Mouse (Mus musculus) stomach, postnatal 0 days (tissue): Measurements from ENCODE around the gene Nmral1. TPM values are rescaled to one million over a fixed set of nuclear protein-coding genes. Genes with fewer than 3 reads are reported as not detected.
A peak's percentile ranks its signal among the peaks of the same experiment; 100 is the strongest.
"Not testable (repeated sequence)": the region's sequence is repeated elsewhere in the genome, so short reads cannot be mapped to it uniquely, and the experiment has no call there.

ENCODE experiments used
- ATAC-seq: fragments of 200-750 bp; cut with Nextera tagmentation; 2 replicates; pipeline ENCODE4 v1.8.0; 2017; ENCODE audit not compliant: low FRiP score, low TSS enrichment
- DNase-seq: peaks from one replicate; pipeline ENCODE4 v3.0.0-alpha.2; 2016; ENCODE audit warnings: low spot score
- H3K27ac ChIP-seq: fragments of 300-500 bp; sonication (generic); replicated peaks from 2 replicates; pipeline ENCODE4 v1.5.1; 2014; ENCODE audit warnings: mild to moderate bottlenecking, control low read depth
- H3K27me3 ChIP-seq: fragments of 300-500 bp; sonication (generic); 2 replicates; pipeline ENCODE4 v1.6.1; 2014; ENCODE audit warnings: low read length; ENCODE audit not compliant: control insufficient read depth, insufficient read depth
- H3K36me3 ChIP-seq: fragments of 300-500 bp; sonication (generic); 2 replicates; pipeline ENCODE4 v1.6.1; 2014; ENCODE audit warnings: low read length, mixed read lengths; ENCODE audit not compliant: control insufficient read depth, insufficient read depth
- H3K4me1 ChIP-seq: fragments of 300-500 bp; sonication (generic); replicated peaks from 2 replicates; pipeline ENCODE4 v1.6.1; 2014; ENCODE audit warnings: antibody characterized with exemption; ENCODE audit not compliant: control insufficient read depth, insufficient read depth
- H3K4me2 ChIP-seq: fragments of 300-500 bp; sonication (generic); replicated peaks from 2 replicates; pipeline ENCODE4 v1.6.1; 2014; ENCODE audit warnings: low read depth, mild to moderate bottlenecking, control low read depth, moderate library complexity
- H3K4me3 ChIP-seq: fragments of 300-500 bp; sonication (generic); 2 replicates; pipeline ENCODE4 v1.5.1; 2014; ENCODE audit warnings: low read depth, low read length, control low read depth
- H3K9ac ChIP-seq: fragments of 300-500 bp; sonication (generic); 2 replicates; pipeline ENCODE4 v1.6.1; 2014; ENCODE audit warnings: mild to moderate bottlenecking, low read length, control low read depth, mixed read lengths
- H3K9me3 ChIP-seq: fragments of 300-500 bp; sonication (generic); 2 replicates; pipeline ENCODE4 v1.6.1; 2016; ENCODE audit warnings: low read length; ENCODE audit not compliant: control insufficient read depth
- CTCF ChIP-seq: IDR thresholded peaks from 2 replicates; pipeline ENCODE4 v1.5.1; 2016; ENCODE audit warnings: antibody characterized with exemption, low read depth, mild to moderate bottlenecking, moderate library complexity
- EP300 ChIP-seq: optimal IDR thresholded peaks from 2 replicates; pipeline ENCODE3; 2016; ENCODE audit warnings: antibody characterized with exemption
- WGBS: fragments of 180-500 bp; shearing (Covaris S2); extraction: QIAGEN DNeasy Blood & Tissue Kit; methylation state at CpG from one replicate; pipeline ENCODE4 v1.1.7; 2014; 5-methylcytosine and 5-hydroxymethylcytosine counted together
- polyA plus RNA-seq: library from polyadenylated mRNA; unstranded; fragments of >200 nt; fragmentation: Nextera tagmentation; extraction: Ambion mirVana; gene quantifications from 2 replicates; pipeline ENCODE4 v1.2.1, GENCODE M21; 2015

The Nmral1 gene
- polyA plus RNA-seq, 1 experiment from 2014 or later, result 15.5 TPM

DNA sequence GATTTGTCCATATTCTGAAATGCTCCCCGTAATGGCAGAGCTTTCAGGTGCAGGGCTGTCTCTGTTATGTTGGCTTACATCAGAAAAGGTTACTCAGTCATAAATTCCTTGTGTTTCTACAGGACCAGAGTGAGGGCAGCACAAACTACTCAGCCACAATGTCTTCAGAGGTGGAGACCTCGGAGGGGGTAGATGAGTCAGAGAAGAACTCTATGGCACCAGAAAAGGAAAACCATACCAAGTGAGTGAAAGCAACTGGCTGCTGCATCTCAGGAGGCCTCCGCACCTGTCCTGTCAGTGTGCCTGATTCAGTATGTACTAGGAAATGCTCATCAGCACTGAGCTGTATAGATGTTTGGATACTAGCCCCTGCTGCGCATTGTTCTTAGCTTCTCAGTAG lies 43.3 kb upstream of the Nmral1 start:
- Histone ChIP-seq H3K36me3 (peaks cover 8% of the 10 kb centered on the region; the same call in 1 of the 2 replicates), H3K9ac (no peak overlapping the region), H3K27me3 (no peaks in the 10 kb centered on the region), H3K4me2 (no peak overlapping the region), H3K9me3 (no peaks in the 10 kb centered on the region), H3K4me1 (no peaks in the 10 kb centered on the region), H3K4me3 (no peak overlapping the region), H3K27ac (no peak overlapping the region)
- WGBS, result 92% methylated on average over 4 of the region's 4 CpGs
- DNase-seq, result no peak
- ATAC-seq, result no peak
- no peak for TF ChIP-seq CTCF
- TF ChIP-seq EP300, result no peak

DNA sequence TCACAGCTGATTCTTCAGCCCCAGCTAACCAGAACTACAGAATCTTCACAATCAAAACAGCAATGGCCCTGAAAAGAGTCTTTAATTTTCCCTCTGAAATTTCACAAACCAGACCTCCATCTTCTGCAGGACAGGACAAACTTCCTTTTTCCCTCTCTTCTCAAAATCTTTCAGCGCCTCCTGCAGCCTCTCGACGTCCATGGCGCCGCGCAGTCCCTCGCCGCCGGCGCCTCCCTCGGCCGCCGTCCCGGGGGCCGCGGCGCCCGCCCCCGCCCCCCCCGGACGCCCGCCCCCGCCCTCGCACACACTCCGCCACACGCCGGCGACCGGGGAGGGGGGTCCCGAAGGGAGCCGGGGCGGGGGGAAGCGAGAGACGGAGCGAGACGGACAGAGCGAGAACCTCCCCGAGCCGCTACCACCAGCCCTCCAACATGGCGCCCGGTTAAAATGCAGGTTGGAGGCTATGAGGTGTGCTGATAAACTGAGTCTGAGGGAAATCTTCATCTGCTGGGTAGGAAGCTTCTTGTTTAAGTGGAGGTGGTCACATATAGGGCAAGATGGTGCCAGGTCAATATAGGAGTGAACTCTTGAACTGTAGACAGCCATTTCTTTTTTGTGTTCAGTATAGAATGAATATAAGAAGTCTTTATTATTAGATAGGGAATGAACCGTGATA lies 37.6 kb upstream of the Nmral1 start:
- not testable (repeated sequence) for H3K36me3 ChIP-seq, H3K9me3 ChIP-seq, H3K27me3 ChIP-seq, H3K4me1 ChIP-seq
- 8% methylated on average over 26 of the region's 42 CpGs for WGBS
- peak; percentile 83 for ATAC-seq
- H3K27ac ChIP-seq, result peak overlapping the region; percentile 56
- H3K4me3 ChIP-seq, result peak overlapping the region; percentile 39
- TF ChIP-seq CTCF, result peak; percentile 43
- peak overlapping the region; percentile 45 for H3K4me2 ChIP-seq
- peak; percentile 42 for DNase-seq
- peak overlapping the region; percentile 45 for H3K9ac ChIP-seq

GRCm38 (mm10) chr16:4754045-4754444 lies 34.9 kb upstream of the Nmral1 start:
- Histone ChIP-seq H3K4me1 (no peaks in the 10 kb centered on the region), H3K9ac (no peak overlapping the region), H3K27me3 (no peaks in the 10 kb centered on the region), H3K9me3 (no peaks in the 10 kb centered on the region), H3K4me3 (no peak overlapping the region), H3K36me3 (no peaks in the 10 kb centered on the region), H3K4me2 (no peak overlapping the region), H3K27ac (no peak overlapping the region)
- 74% methylated on average over 3 of the region's 3 CpGs for WGBS
- DNase-seq (no peak), ATAC-seq (no peak)
- TF ChIP-seq CTCF (no peak), EP300 (no peak)

- TF ChIP-seq CTCF (no peak), EP300 (no peak)
- Histone ChIP-seq H3K9ac (no peak overlapping the region), H3K27ac (no peak overlapping the region), H3K4me1 (no peaks in the 10 kb centered on the region), H3K36me3 (no peaks in the 10 kb centered on the region), H3K27me3 (no peaks in the 10 kb centered on the region), H3K4me3 (no peak overlapping the region), H3K4me2 (no peak overlapping the region), H3K9me3 (no peaks in the 10 kb centered on the region)
- DNase-seq (no peak), ATAC-seq (no peak)
- WGBS, result 88% methylated on average over 3 of the region's 3 CpGs
These were observed 33.0 kb upstream of the Nmral1 start for GRCm38 (mm10) chr16:4752155-4752554.

GRCm38 (mm10) chr16:4742186-4742585 lies 23.0 kb upstream of the Nmral1 start:
- Histone ChIP-seq H3K4me3 (no peak overlapping the region), H3K27me3 (no peaks in the 10 kb centered on the region), H3K4me1 (no peaks in the 10 kb centered on the region), H3K4me2 (no peak overlapping the region), H3K36me3 (no peaks in the 10 kb centered on the region), H3K9me3 (no peaks in the 10 kb centered on the region), H3K9ac (no peak overlapping the region), H3K27ac (no peak overlapping the region)
- DNase-seq (no peak), ATAC-seq (no peak)
- WGBS, result 94% methylated on average over 1 of the region's 1 CpGs
- TF ChIP-seq EP300, result no peak
- no peak for TF ChIP-seq CTCF

DNA sequence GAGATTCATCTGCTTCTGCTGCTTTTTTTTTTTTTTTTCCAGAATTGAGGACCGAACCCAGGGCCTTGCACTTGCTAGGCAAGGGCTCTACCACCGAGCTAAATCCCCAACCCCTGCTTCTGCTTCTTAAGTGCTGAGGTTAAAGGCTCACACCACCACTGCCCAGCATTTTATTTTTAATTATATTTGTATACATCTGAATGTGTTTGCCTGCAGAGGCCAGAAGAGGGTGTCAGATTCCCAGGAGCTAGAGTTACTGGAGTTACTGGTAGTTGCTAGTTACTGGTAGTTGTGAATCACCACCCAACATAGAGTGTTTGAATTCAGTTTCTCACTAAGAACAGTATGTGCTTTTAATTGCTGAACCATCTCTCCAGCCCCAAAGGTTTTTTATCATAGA lies 20.8 kb upstream of the Nmral1 start:
- Histone ChIP-seq H3K4me2 (no peak overlapping the region), H3K4me3 (no peak overlapping the region), H3K36me3 (no peaks in the 10 kb centered on the region), H3K27me3 (no peaks in the 10 kb centered on the region), H3K9me3 (no peaks in the 10 kb centered on the region), H3K27ac (no peak overlapping the region), H3K9ac (no peak overlapping the region), H3K4me1 (no peaks in the 10 kb centered on the region)
- no peak for TF ChIP-seq EP300
- TF ChIP-seq CTCF, result peak; percentile 40
- DNase-seq, result no peak
- WGBS, result 84% methylated on average over 2 of the region's 2 CpGs
- no peak for ATAC-seq
